Mouse (Mus musculus): Measurements from ENCODE around the gene Nsun2. TPM values are rescaled to one million over a fixed set of nuclear protein-coding genes. Genes with fewer than 3 reads are reported as not detected.
"Not testable (repeated sequence)": the region's sequence is repeated elsewhere in the genome, so short reads cannot be mapped to it uniquely, and the experiment has no call there.

The Nsun2 gene
- polyA plus RNA-seq, 1 experiment: 63.7 TPM

DNA sequence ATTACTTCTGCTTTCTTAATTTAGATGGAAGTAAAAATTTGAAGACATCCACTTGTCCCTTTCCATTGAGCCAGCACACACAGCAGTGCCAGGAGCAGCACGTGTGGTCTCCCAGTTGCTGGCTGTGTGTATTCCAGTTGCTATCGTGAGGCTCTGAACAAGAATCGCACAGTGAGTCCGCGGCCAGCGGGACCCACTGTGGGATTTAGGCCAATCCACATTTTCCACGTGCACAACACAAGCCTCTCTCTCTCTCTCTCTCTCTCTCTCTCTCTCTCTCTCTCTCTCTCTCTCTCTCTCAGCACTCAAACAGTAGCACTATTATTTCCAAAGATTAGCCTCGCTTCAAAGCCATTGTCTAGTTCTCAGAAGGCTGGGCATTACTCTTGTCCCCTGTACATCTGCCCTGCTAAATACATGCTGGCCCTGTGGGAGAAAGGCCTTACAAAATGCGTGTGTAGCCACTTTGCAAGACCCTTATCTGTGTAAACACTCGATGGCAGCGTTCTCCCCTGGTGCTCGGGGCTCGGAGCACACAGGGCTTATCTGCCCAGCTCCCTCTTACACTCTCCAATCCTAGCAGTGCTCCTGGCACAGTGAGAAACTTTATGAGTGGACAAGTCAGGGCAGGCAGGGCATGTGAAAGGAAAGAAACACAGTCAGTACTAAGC, 25.9 kb downstream of the Nsun2 start:
- Histone ChIP-seq H3K4me1 (ENCODE audit: control insufficient read depth, insufficient read depth, low read length) (peaks cover 2% of the 10 kb centered on the region), H3K27ac (ENCODE audit: insufficient read depth, low read length) (peak overlapping the region; percentile 75), H3K4me3 (ENCODE audit: insufficient read depth, low read length) (no peak overlapping the region)
- TF ChIP-seq CTCF (IDR thresholded peaks at IDR 0.05; ENCODE audit: extremely low read depth, insufficient read depth, low read length): no peak
- TF ChIP-seq POLR2A (IDR thresholded peaks at IDR 0.05; ENCODE audit: extremely low read depth, insufficient read depth, low read length): no peak

DNA sequence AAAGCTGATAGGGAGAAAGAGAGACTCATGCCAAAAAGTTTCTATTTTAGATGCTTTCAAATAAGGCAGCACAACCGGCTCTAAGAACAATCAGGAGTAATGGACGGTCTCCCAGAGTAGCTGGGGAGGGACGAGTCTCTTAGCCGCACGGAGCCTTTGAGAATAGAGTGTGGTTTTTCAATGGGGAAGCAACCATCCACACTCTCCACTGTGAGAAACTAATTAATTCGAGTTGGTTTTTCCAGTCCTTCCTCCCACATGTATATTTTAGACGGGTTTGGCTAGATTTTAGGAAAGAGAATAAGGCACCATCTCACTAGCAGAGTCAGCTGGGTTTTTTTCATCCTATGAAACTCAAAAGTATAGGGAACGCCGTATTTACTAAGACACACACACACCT, 28.5 kb downstream of the Nsun2 start:
- Histone ChIP-seq H3K4me1 (ENCODE audit: control insufficient read depth, insufficient read depth, low read length) (peaks cover 2% of the 10 kb centered on the region), H3K27ac (ENCODE audit: insufficient read depth, low read length) (no peak overlapping the region), H3K4me3 (ENCODE audit: insufficient read depth, low read length) (no peak overlapping the region)
- TF ChIP-seq CTCF (IDR thresholded peaks at IDR 0.05; ENCODE audit: extremely low read depth, insufficient read depth, low read length) (no peak), POLR2A (IDR thresholded peaks at IDR 0.05; ENCODE audit: extremely low read depth, insufficient read depth, low read length) (no peak)

DNA sequence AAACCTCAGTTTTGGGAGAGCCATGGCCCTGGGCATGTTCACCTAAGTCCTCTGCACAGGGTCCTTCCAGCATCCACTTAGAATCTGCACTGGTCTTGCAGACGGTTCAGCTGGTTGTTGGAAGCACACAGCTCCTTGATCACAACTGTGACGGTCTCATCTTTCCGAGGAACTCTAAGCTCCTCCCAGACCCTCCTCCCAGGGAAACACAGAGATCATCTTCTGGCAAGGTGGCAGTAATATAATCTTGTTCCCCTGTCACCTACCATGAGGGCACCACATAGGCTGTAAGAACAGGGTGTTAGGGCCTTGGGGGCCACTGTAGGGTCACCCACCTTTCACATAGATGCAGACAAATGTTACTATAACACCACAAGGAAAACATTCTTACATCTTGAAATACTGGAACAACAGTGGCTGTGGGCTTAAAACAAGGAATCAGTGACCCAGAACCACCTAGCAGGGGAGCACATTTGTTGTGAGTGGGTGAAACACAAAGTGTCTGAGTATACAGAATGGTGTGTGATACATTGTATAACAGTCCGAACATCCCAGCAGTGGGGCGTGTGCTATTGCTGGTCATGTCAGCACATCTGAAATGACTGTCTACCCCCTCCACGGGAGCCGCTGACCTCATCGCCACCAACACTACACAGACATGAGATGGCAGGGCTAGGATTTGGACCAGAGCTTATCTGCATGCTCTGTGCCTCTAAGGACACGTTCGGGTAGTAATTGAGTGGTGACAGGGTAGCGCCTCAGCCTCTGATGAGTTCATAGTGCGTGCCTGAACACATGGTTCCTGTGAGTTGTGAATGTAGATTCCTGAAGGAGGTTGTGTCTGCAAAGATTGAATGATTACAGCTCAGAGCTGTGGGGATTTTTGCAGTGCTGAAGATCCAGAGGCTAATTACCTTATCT, 29.4 kb downstream of the Nsun2 start:
- Histone ChIP-seq H3K4me3 (ENCODE audit: insufficient read depth, low read length) (no peak overlapping the region), H3K4me1 (ENCODE audit: control insufficient read depth, insufficient read depth, low read length) (peaks cover 2% of the 10 kb centered on the region), H3K27ac (ENCODE audit: insufficient read depth, low read length) (no peak overlapping the region)
- TF ChIP-seq POLR2A (IDR thresholded peaks at IDR 0.05; ENCODE audit: extremely low read depth, insufficient read depth, low read length): no peak
- TF ChIP-seq CTCF (IDR thresholded peaks at IDR 0.05; ENCODE audit: extremely low read depth, insufficient read depth, low read length): no peak

- Histone ChIP-seq H3K4me1 (ENCODE audit: control insufficient read depth, insufficient read depth, low read length) (peaks cover 2% of the 10 kb centered on the region), H3K4me3 (ENCODE audit: insufficient read depth, low read length) (no peak overlapping the region), H3K27ac (ENCODE audit: insufficient read depth, low read length) (no peak overlapping the region)
- no peak for TF ChIP-seq CTCF (IDR thresholded peaks at IDR 0.05; ENCODE audit: extremely low read depth, insufficient read depth, low read length)
- TF ChIP-seq POLR2A (IDR thresholded peaks at IDR 0.05; ENCODE audit: extremely low read depth, insufficient read depth, low read length): no peak
These were observed 30.4 kb downstream of the Nsun2 start for GRCm38 (mm10) chr13:69563905-69564304.

- H3K27ac ChIP-seq (ENCODE audit: insufficient read depth, low read length): no peak overlapping the region
- no peak overlapping the region for H3K4me3 ChIP-seq (ENCODE audit: insufficient read depth, low read length)
- no peak for TF ChIP-seq CTCF (IDR thresholded peaks at IDR 0.05; ENCODE audit: extremely low read depth, insufficient read depth, low read length)
- no peak for TF ChIP-seq POLR2A (IDR thresholded peaks at IDR 0.05; ENCODE audit: extremely low read depth, insufficient read depth, low read length)
- peaks cover 2% of the 10 kb centered on the region for H3K4me1 ChIP-seq (ENCODE audit: control insufficient read depth, insufficient read depth, low read length)
These were observed 31.0 kb downstream of the Nsun2 start for GRCm38 (mm10) chr13:69564573-69564972.

DNA sequence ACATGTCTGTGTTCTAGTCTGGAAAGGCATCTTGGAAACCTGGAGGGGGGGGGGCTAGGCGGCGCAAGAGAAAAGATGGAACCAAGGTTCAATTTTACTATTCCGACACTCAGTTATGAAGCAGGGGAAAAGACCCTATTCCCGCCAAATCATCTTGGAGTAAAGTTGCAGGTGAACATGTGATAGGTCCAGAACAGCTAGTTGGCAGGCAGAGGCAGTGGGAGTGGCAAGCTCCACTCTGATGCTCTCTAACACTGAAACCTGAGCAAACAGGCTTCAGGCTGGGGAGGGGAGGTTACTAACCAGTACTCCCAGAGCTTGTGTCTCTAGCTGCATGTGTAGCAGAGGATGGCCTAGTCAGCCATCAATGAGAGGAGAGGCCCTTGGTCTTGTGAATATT, 31.9 kb downstream of the Nsun2 start:
- not testable (repeated sequence) for H3K4me3 ChIP-seq (ENCODE audit: insufficient read depth, low read length); H3K4me1 ChIP-seq (ENCODE audit: control insufficient read depth, insufficient read depth, low read length); H3K27ac ChIP-seq (ENCODE audit: insufficient read depth, low read length)

GRCm38 (mm10) chr13:69569201-69569600, 35.7 kb downstream of the Nsun2 start:
- H3K4me3 ChIP-seq (ENCODE audit: insufficient read depth, low read length): no peak overlapping the region
- no peak for TF ChIP-seq POLR2A (IDR thresholded peaks at IDR 0.05; ENCODE audit: extremely low read depth, insufficient read depth, low read length)
- no peak for TF ChIP-seq CTCF (IDR thresholded peaks at IDR 0.05; ENCODE audit: extremely low read depth, insufficient read depth, low read length)
- H3K4me1 ChIP-seq (ENCODE audit: control insufficient read depth, insufficient read depth, low read length): no peaks in the 10 kb centered on the region
- no peak overlapping the region for H3K27ac ChIP-seq (ENCODE audit: insufficient read depth, low read length)

GRCm38 (mm10) chr13:69572594-69572993, 39.0 kb downstream of the Nsun2 start:
- Histone ChIP-seq H3K27ac (ENCODE audit: insufficient read depth, low read length) (no peak overlapping the region), H3K4me1 (ENCODE audit: control insufficient read depth, insufficient read depth, low read length) (no peaks in the 10 kb centered on the region), H3K4me3 (ENCODE audit: insufficient read depth, low read length) (no peak overlapping the region)
- no peak for TF ChIP-seq POLR2A (IDR thresholded peaks at IDR 0.05; ENCODE audit: extremely low read depth, insufficient read depth, low read length)
- TF ChIP-seq CTCF (IDR thresholded peaks at IDR 0.05; ENCODE audit: extremely low read depth, insufficient read depth, low read length): no peak

- H3K27ac ChIP-seq (ENCODE audit: insufficient read depth, low read length): no peak overlapping the region
These were observed 43.1 kb downstream of the Nsun2 start for GRCm38 (mm10) chr13:69576676-69577075.

More at GRCm38 (mm10) chr13:69576676-69577075, 43.1 kb downstream of the Nsun2 start:
- TF ChIP-seq CTCF (IDR thresholded peaks at IDR 0.05; ENCODE audit: extremely low read depth, insufficient read depth, low read length) (no peak), POLR2A (IDR thresholded peaks at IDR 0.05; ENCODE audit: extremely low read depth, insufficient read depth, low read length) (no peak)
- Histone ChIP-seq H3K4me1 (ENCODE audit: control insufficient read depth, insufficient read depth, low read length) (no peaks in the 10 kb centered on the region), H3K4me3 (ENCODE audit: insufficient read depth, low read length) (no peak overlapping the region)

All from cortical plate, adult 2 months (tissue).